Mouse (Mus musculus) hindbrain, postnatal 0 days (tissue): Measurements from ENCODE around the gene Frmd7. TPM values are rescaled to one million over a fixed set of nuclear protein-coding genes. Genes with fewer than 3 reads are reported as not detected.

ENCODE experiments used
- ATAC-seq: fragments of 200-750 bp; cut with Nextera tagmentation; 2 replicates; pipeline ENCODE4 v1.8.0; 2017; ENCODE audit warnings: mild to moderate bottlenecking, moderate TSS enrichment, moderate library complexity
- DNase-seq: peaks from one replicate; pipeline ENCODE4 v3.0.0-alpha.2; 2015; ENCODE audit warnings: low spot score
- H3K27ac ChIP-seq: fragments of 300-500 bp; sonication (generic); 2 replicates; pipeline ENCODE4 v1.5.1; 2014; ENCODE audit warnings: mild to moderate bottlenecking
- H3K27me3 ChIP-seq: fragments of 300-500 bp; sonication (generic); 2 replicates; pipeline ENCODE4 v1.6.1; 2014; ENCODE audit warnings: low read length, mixed read lengths; ENCODE audit not compliant: insufficient read depth
- H3K36me3 ChIP-seq: fragments of 300-500 bp; sonication (generic); 2 replicates; pipeline ENCODE4 v1.6.1; 2014; ENCODE audit warnings: low read length, mixed read lengths; ENCODE audit not compliant: insufficient read depth
- H3K4me1 ChIP-seq: fragments of 300-500 bp; sonication (generic); 2 replicates; pipeline ENCODE4 v1.6.1; 2014; ENCODE audit warnings: antibody characterized with exemption, low read length, mixed read lengths; ENCODE audit not compliant: insufficient read depth
- H3K4me2 ChIP-seq: fragments of 300-500 bp; sonication (generic); 2 replicates; pipeline ENCODE4 v1.6.1; 2014; ENCODE audit warnings: low read depth, mild to moderate bottlenecking, low read length, moderate library complexity, mixed read lengths
- H3K4me3 ChIP-seq: fragments of 300-500 bp; sonication (generic); 2 replicates; pipeline ENCODE4 v1.5.1; 2014; ENCODE audit warnings: low read length
- H3K9ac ChIP-seq: fragments of 300-500 bp; sonication (generic); replicated peaks from 2 replicates; pipeline ENCODE4 v1.6.1; 2014; ENCODE audit warnings: mild to moderate bottlenecking, low read length, moderate library complexity, mixed read lengths
- H3K9me3 ChIP-seq: fragments of 300-500 bp; sonication (generic); 2 replicates; pipeline ENCODE4 v1.6.1; 2016; ENCODE audit warnings: low read length, mixed read lengths
- CTCF ChIP-seq: IDR thresholded peaks from 2 replicates; pipeline ENCODE4 v1.5.1; 2016; ENCODE audit warnings: antibody characterized with exemption, control low read depth, low read depth
- WGBS: fragments of 180-500 bp; shearing (Covaris S2); extraction: QIAGEN DNeasy Blood & Tissue Kit; methylation state at CpG from one replicate; pipeline ENCODE4 v1.1.7; 2014; 5-methylcytosine and 5-hydroxymethylcytosine counted together
- polyA plus RNA-seq: library from polyadenylated mRNA; unstranded; fragments of >200 nt; fragmentation: Nextera tagmentation; extraction: Ambion mirVana; gene quantifications from 2 replicates; pipeline ENCODE4 v1.2.1, GENCODE M21; 2015
- total RNA-seq: library from RNA; depleted of rRNA; stranded (reverse); fragments of >200 nt; gene quantifications from 2 replicates; pipeline ENCODE4 v1.2.3, GENCODE M21; 2014; rRNA removed

Gene Frmd7
- total RNA-seq (0.50 and 0.52 TPM in 2 replicates), polyA plus RNA-seq (0.09 and 0.36 TPM in 2 replicates)

DNA sequence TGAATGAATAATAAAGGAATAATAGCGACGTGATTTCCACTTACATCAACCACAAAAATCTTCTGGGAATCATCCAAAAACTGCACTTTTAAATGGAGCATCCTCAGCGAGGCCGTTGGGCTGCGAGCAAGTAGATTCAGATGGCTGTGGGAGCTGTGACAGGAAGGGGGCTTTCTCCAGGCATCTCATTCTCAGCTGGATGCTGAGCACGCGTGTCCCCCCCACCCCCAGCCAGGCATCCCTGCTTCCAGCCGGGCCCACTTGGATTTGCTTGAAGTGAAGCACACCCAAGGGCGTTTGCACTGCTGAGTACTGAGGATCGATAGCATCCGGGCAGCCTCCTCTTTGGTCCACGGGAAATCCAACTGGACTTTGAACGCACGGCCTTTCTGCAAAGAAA lies at the start of gene Frmd7:
Gene Frmd7, minus strand, starts transcription at position 101 of the 400 bp plus-strand sequence.
- Histone ChIP-seq H3K9me3 (no peaks in the 10 kb centered on the region), H3K27me3 (no peaks in the 10 kb centered on the region), H3K4me3 (no peak within 1 kb of the TSS), H3K4me1 (no peaks in the 10 kb centered on the region), H3K27ac (no peak within 1 kb of the TSS), H3K9ac (no peak within 1 kb of the TSS), H3K4me2 (no peak within 1 kb of the TSS), H3K36me3 (no peaks in the 10 kb centered on the region)
- ATAC-seq (no peak), DNase-seq (no peak)
- no peak for TF ChIP-seq CTCF
- 75% methylated on average over 14 of the region's 14 CpGs for WGBS

DNA sequence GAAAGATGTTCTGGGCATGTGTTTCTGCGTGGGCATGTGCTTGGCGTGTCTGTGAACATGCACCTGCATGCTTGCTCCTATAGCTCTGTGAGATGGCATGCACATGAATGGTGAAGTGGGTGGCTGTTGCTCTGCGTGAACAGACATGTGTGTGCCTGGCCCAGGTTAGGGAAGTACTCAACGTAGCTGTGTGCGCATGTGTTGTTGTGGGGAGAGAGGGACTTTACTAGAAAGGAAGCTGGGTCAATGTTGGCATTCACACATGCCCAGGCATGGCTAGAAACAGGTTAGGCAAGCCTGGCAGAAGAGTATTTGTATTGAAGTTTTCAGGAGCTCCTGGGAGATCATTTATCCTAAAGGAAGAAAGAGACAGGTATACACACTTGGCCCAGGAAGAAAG lies 48.8 kb upstream of the Frmd7 start:
- 91% methylated on average over 5 of the region's 5 CpGs for WGBS
- Histone ChIP-seq H3K9ac (no peak overlapping the region), H3K27ac (no peak overlapping the region), H3K4me2 (no peak overlapping the region), H3K36me3 (no peaks in the 10 kb centered on the region), H3K4me1 (no peaks in the 10 kb centered on the region), H3K27me3 (no peaks in the 10 kb centered on the region), H3K9me3 (no peaks in the 10 kb centered on the region), H3K4me3 (no peak overlapping the region)
- TF ChIP-seq CTCF, result no peak
- DNase-seq, result no peak
- ATAC-seq, result no peak

DNA sequence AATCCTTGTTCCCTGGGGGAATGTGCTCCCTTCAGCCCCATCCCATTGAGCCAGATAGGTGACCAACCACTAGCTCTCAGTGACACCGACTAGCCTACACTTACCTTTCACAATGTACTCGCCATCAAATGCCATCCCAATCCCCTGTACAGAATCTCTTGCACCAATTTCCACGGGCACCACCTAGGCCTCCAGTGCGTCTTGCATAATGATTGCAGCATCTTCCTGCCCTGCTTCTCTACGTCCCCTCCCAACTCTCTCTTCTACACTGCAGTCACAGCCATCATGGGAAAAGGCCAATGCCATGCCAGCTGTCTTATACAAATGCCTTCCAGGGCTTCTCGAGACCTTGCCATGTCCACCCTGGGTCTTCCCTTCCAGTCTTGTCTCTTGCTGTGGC lies 47.4 kb upstream of the Frmd7 start:
- no peak for DNase-seq
- H3K27me3 ChIP-seq, result no peaks in the 10 kb centered on the region
- H3K9me3 ChIP-seq, result no peaks in the 10 kb centered on the region
- H3K36me3 ChIP-seq, result no peaks in the 10 kb centered on the region
- no peak for TF ChIP-seq CTCF
- H3K4me2 ChIP-seq, result no peak overlapping the region
- H3K9ac ChIP-seq, result no peak overlapping the region
- no peak for ATAC-seq
- no peaks in the 10 kb centered on the region for H3K4me1 ChIP-seq
- WGBS, result 84% methylated on average over 6 of the region's 6 CpGs
- H3K4me3 ChIP-seq, result no peak overlapping the region
- H3K27ac ChIP-seq, result no peak overlapping the region

DNA sequence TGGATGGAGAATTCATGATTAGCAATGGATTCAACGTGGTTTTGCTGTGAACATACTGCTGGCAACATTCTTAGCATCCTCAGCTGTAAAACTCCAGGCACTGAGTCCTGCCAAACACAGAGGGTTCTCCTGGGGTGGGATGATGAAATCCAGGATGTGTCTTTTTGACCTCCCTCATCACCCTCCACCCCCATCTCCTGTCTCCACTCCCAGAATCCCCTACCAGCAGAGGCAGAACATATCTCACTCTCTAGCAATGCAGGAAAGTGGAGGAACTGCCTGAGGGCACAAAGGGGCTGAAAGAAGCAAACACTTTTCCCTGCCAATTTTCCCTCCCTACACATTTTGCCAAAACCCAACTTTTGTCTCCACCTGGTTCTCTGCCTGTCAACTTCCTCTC lies 46.1 kb upstream of the Frmd7 start:
- no peaks in the 10 kb centered on the region for H3K36me3 ChIP-seq
- DNase-seq, result no peak
- H3K27ac ChIP-seq, result no peak overlapping the region
- no peak overlapping the region for H3K4me2 ChIP-seq
- no peaks in the 10 kb centered on the region for H3K4me1 ChIP-seq
- H3K9me3 ChIP-seq, result no peaks in the 10 kb centered on the region
- whole genome bisulfite sequencing, result 46% methylated on average over 1 of the region's 1 CpGs
- no peak overlapping the region for H3K9ac ChIP-seq
- TF ChIP-seq CTCF, result no peak
- no peak for ATAC-seq
- H3K27me3 ChIP-seq, result no peaks in the 10 kb centered on the region
- H3K4me3 ChIP-seq, result no peak overlapping the region

- no peak for ATAC-seq
- H3K9ac ChIP-seq, result no peak overlapping the region
Measured at GRCm38 (mm10) chrX:50978428-50978827, 35.9 kb upstream of the Frmd7 start.

GRCm38 (mm10) chrX:50972145-50972544 lies 29.6 kb upstream of the Frmd7 start:
- WGBS, result 84% methylated on average over 4 of the region's 4 CpGs
- no peak overlapping the region for H3K27ac ChIP-seq
- no peaks in the 10 kb centered on the region for H3K36me3 ChIP-seq
- H3K27me3 ChIP-seq, result no peaks in the 10 kb centered on the region
- ATAC-seq (no peak), DNase-seq (no peak)
- TF ChIP-seq CTCF, result no peak
- no peak overlapping the region for H3K4me3 ChIP-seq
- no peak overlapping the region for H3K9ac ChIP-seq
- H3K4me2 ChIP-seq, result no peak overlapping the region
- H3K9me3 ChIP-seq, result no peaks in the 10 kb centered on the region
- no peaks in the 10 kb centered on the region for H3K4me1 ChIP-seq

More at GRCm38 (mm10) chrX:50978428-50978827, 35.9 kb upstream of the Frmd7 start:
- no peak for TF ChIP-seq CTCF
- no peaks in the 10 kb centered on the region for H3K4me1 ChIP-seq
- no peak overlapping the region for H3K4me3 ChIP-seq
- H3K9me3 ChIP-seq, result no peaks in the 10 kb centered on the region
- no peaks in the 10 kb centered on the region for H3K36me3 ChIP-seq
- no peak for DNase-seq
- no peak overlapping the region for H3K27ac ChIP-seq
- H3K4me2 ChIP-seq, result no peak overlapping the region
- 74% methylated on average over 2 of the region's 2 CpGs for WGBS
- no peaks in the 10 kb centered on the region for H3K27me3 ChIP-seq

DNA sequence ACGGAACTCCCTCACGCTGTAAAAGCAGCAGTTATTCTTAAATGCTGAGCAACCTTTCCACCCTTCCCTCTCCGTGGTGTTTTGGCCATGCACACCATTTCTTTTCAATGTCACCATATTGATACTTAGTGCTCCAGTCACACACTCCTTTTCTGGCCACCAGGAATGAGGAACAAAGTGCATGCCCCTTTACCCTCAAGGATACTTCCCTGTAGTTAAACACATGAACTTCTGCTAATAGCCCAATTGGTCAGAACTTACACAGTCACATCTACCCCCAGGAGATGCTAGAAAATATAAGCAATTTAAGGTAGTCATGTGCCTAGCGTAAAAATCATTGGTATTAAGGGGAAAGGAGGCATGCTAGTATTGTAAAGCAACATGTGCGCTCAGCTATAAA lies 27.4 kb upstream of the Frmd7 start:
- no peak for ATAC-seq
- no peak overlapping the region for H3K27ac ChIP-seq

More for the DNA sequence above, 27.4 kb upstream of the Frmd7 start:
- Histone ChIP-seq H3K9ac (no peak overlapping the region), H3K36me3 (no peaks in the 10 kb centered on the region), H3K4me2 (no peak overlapping the region), H3K9me3 (no peaks in the 10 kb centered on the region), H3K27me3 (no peaks in the 10 kb centered on the region), H3K4me3 (no peak overlapping the region), H3K4me1 (no peaks in the 10 kb centered on the region)
- no peak for TF ChIP-seq CTCF
- WGBS, result 86% methylated on average over 5 of the region's 5 CpGs
- DNase-seq, result no peak
